Mouse (Mus musculus) MEL (cell line): Measurements from ENCODE around the gene E4f1. TPM values are rescaled to one million over a fixed set of nuclear protein-coding genes. Genes with fewer than 3 reads are reported as not detected.

Source experiments
- DNase-seq: peaks from one replicate; pipeline ENCODE4 v3.0.0; 2011; ENCODE audit warnings: low read depth, low spot score
- H3K27ac ChIP-seq: 2 replicates; pipeline ENCODE4 v1.5.1; 2012; ENCODE audit warnings: low read depth, mild to moderate bottlenecking, control low read depth, low read length, moderate library complexity; ENCODE audit not compliant: control insufficient read depth
- H3K27me3 ChIP-seq, 2 experiments: fragments of 150-350 bp in 1 of 2; sonication (generic) in 1 of 2; 2 replicates each; pipeline ENCODE4 v1.6.1; 2012; ENCODE audit warnings: low read length in 2 of 2, mild to moderate bottlenecking in 2 of 2, improper control_type of control experiment in 1 of 2, moderate library complexity in 1 of 2; ENCODE audit not compliant: insufficient read depth in 2 of 2, control insufficient read depth in 1 of 2
- H3K36me3 ChIP-seq, 2 experiments: 2 replicates each; pipeline ENCODE4 v1.6.1; 2012 to 2014; ENCODE audit warnings: low read length in 2 of 2, improper control_type of control experiment in 1 of 2, inconsistent platforms in 1 of 2, mild to moderate bottlenecking in 1 of 2; ENCODE audit not compliant: insufficient read depth in 2 of 2, control insufficient read depth in 1 of 2
- H3K4me1 ChIP-seq, 2 experiments: fragments of 150-350 bp in 1 of 2; sonication (generic) in 1 of 2; 2 replicates each; pipeline ENCODE4 v1.6.1; 2012; ENCODE audit warnings: low read length in 2 of 2, improper control_type of control experiment in 1 of 2, mild to moderate bottlenecking in 1 of 2; ENCODE audit not compliant: insufficient read depth in 2 of 2, control insufficient read depth in 1 of 2
- H3K4me3 ChIP-seq, 2 experiments: fragments of 150-350 bp in 1 of 2; sonication (generic) in 1 of 2; 2 replicates each; pipeline ENCODE4 v1.5.1; 2012; ENCODE audit warnings: low read depth in 2 of 2, low read length in 2 of 2, mild to moderate bottlenecking in 2 of 2, moderate library complexity in 2 of 2, control low read depth in 1 of 2, improper control_type of control experiment in 1 of 2; ENCODE audit not compliant: control insufficient read depth in 1 of 2, insufficient read depth in 1 of 2
- H3K79me2 ChIP-seq: 2 replicates; pipeline ENCODE4 v1.6.1; 2012; ENCODE audit warnings: mild to moderate bottlenecking, low read length, moderate library complexity; ENCODE audit not compliant: control insufficient read depth, poor library complexity, insufficient read depth
- H3K9ac ChIP-seq: 2 replicates; pipeline ENCODE4 v1.6.1; 2012; ENCODE audit warnings: low read depth, mild to moderate bottlenecking, control low read depth, low read length, moderate library complexity; ENCODE audit not compliant: control insufficient read depth, poor library complexity, severe bottlenecking
- H3K9me3 ChIP-seq: fragments of 150-350 bp; sonication (generic); replicated peaks from 2 replicates; pipeline ENCODE4 v1.6.1; 2012; ENCODE audit warnings: mild to moderate bottlenecking, low read length, improper control_type of control experiment, moderate library complexity; ENCODE audit not compliant: insufficient read depth
- CHD1 ChIP-seq: IDR thresholded peaks from 2 replicates; pipeline ENCODE4 v1.6.1; 2012; ENCODE audit warnings: low read depth, mild to moderate bottlenecking, inconsistent platforms, low read length, improper control_type of control experiment
- E2F4 ChIP-seq: IDR thresholded peaks from 2 replicates; pipeline ENCODE4 v1.6.1; 2011; ENCODE audit warnings: low read depth, low read length, improper control_type of control experiment, borderline replicate concordance
- ELF1 ChIP-seq: IDR thresholded peaks from 2 replicates; pipeline ENCODE4 v1.6.1; 2014; ENCODE audit warnings: low read depth, mild to moderate bottlenecking, inconsistent platforms, low read length, improper control_type of control experiment, moderate library complexity
- HCFC1 ChIP-seq: IDR thresholded peaks from 2 replicates; pipeline ENCODE4 v1.6.1; 2012; ENCODE audit warnings: low read depth, mild to moderate bottlenecking, inconsistent platforms, low read length, improper control_type of control experiment, moderate library complexity
- KAT2A ChIP-seq: conservative IDR thresholded peaks from 2 replicates; pipeline ENCODE4 v1.6.1; 2012; ENCODE audit warnings: low read depth, low read length, improper control_type of control experiment, inconsistent platforms
- MAX ChIP-seq: IDR thresholded peaks from 2 replicates; pipeline ENCODE4 v1.6.1; 2011; ENCODE audit warnings: low read length, improper control_type of control experiment
- MXI1 ChIP-seq: IDR thresholded peaks from 2 replicates; pipeline ENCODE4 v1.6.1; 2011; ENCODE audit warnings: mild to moderate bottlenecking, low read depth, low read length, improper control_type of control experiment
- MYC ChIP-seq: IDR thresholded peaks from 2 replicates; pipeline ENCODE4 v1.6.1; 2011; ENCODE audit warnings: low read depth, mild to moderate bottlenecking, low read length, improper control_type of control experiment, moderate library complexity
- NELFE ChIP-seq: IDR thresholded peaks from 2 replicates; pipeline ENCODE4 v1.6.1; 2011; ENCODE audit warnings: low read depth, low read length, improper control_type of control experiment
- NRF1 ChIP-seq: IDR thresholded peaks from 2 replicates; pipeline ENCODE4 v1.6.1; 2014; ENCODE audit warnings: low read depth, mild to moderate bottlenecking, inconsistent platforms, low read length, improper control_type of control experiment, moderate library complexity; ENCODE audit not compliant: poor library complexity, insufficient read depth, severe bottlenecking
- POLR2A ChIP-seq, 2 experiments: IDR thresholded peaks; 2 replicates each; pipeline ENCODE4 v1.6.1; 2011 to 2012; ENCODE audit warnings: low read length in 2 of 2, mild to moderate bottlenecking in 2 of 2, control low read depth in 1 of 2, improper control_type of control experiment in 1 of 2, low read depth in 1 of 2, moderate library complexity in 1 of 2; ENCODE audit not compliant: control insufficient read depth in 1 of 2, insufficient read depth in 1 of 2, poor library complexity in 1 of 2
- POLR2AphosphoS2 ChIP-seq: IDR thresholded peaks from 2 replicates; pipeline ENCODE4 v1.6.1; 2011; ENCODE audit warnings: low read length, improper control_type of control experiment
- RCOR1 ChIP-seq: IDR thresholded peaks from 2 replicates; pipeline ENCODE4 v1.6.1; 2012; ENCODE audit warnings: low read depth, mild to moderate bottlenecking, inconsistent platforms, low read length, improper control_type of control experiment
- SIN3A ChIP-seq: IDR thresholded peaks from 2 replicates; pipeline ENCODE4 v1.6.1; 2012; ENCODE audit warnings: low read length, improper control_type of control experiment, inconsistent platforms
- TCF12 ChIP-seq: IDR thresholded peaks from 2 replicates; pipeline ENCODE4 v1.6.1; 2014; ENCODE audit warnings: low read depth, mild to moderate bottlenecking, inconsistent platforms, low read length, improper control_type of control experiment, moderate library complexity
- ZMIZ1 ChIP-seq: IDR thresholded peaks from 2 replicates; pipeline ENCODE4 v1.6.1; 2012; ENCODE audit warnings: low read depth, mild to moderate bottlenecking, inconsistent platforms, low read length, improper control_type of control experiment, moderate library complexity
- ZNF384 ChIP-seq: IDR thresholded peaks from 2 replicates; pipeline ENCODE4 v1.6.1; 2012; ENCODE audit warnings: low read depth, mild to moderate bottlenecking, inconsistent platforms, low read length, improper control_type of control experiment
- polyA plus RNA-seq, 2 experiments: library from polyadenylated mRNA; stranded (reverse) in 1 of 2; unstranded in 1 of 2; fragments of >175 nt in 1 of 2; fragments of >200 nt in 1 of 2; gene quantifications; 2 replicates each; pipeline versions ENCODE4 v1.2.1 to v1.2.4; 2012; ENCODE audit warnings: low replicate concordance in 2 of 2, low read depth in 1 of 2; ENCODE audit not compliant: insufficient read length in 2 of 2, insufficient read depth in 1 of 2, missing spikeins in 1 of 2
- total RNA-seq: library from RNA; depleted of rRNA; stranded (reverse); fragments of 300-350 nt; gene quantifications from 2 replicates; pipeline ENCODE4 v1.2.3, GENCODE M21; 2012

The E4f1 gene
- total and polyA plus RNA-seq, 3 experiments, result 24.3 to 37.1 TPM; not detected in 1

DNA sequence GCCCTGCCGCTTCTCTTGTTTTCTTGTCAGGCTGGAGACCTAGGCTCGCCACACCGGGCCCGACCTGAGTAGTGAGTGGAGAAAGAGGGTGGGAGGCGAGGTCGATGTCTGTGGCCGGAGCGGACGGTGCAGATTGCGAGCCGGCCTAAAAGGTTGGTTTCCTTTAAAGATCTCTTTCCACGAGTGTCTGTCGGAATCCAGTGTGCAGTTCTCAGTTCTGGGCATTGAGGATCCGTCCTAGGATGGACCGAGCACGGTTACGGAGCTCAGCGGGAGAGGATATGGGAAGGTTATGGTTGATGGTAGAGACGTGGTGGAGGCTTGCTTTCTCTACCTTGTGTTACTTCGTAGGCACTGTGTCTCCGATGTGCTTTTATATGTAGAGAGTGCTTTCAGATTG, 55.1 kb downstream of the E4f1 start:
- no peaks in the 10 kb centered on the region for H3K9me3 ChIP-seq
- TF ChIP-seq POLR2A (IDR thresholded peaks at IDR 0.05; ENCODE audit: control insufficient read depth in 1 of 2, insufficient read depth in 1 of 2, low read depth in 1 of 2, low read length in 2 of 2, poor library complexity in 1 of 2) (0 out of 4 replicates have a peak, but pooled peaks of 1 of the 2 experiments have one; percentile 29), RCOR1 (no peak), MYC (peak; percentile 10; the same call in 1 of the 2 replicates)
- TF ChIP-seq, all 39 proteins: peak for 2
- Histone ChIP-seq H3K27ac (peak overlapping the region; percentile 74), H3K4me1 (peaks cover 3 to 25% of the 10 kb centered on the region in 2 experiments), H3K4me3 (peak overlapping the region; percentile 74 to 77), H3K9ac (peak overlapping the region; percentile 91), H3K27me3 (no peaks in the 10 kb centered on the region), H3K36me3 (peaks cover 24 to 36% of the 10 kb centered on the region in 2 experiments), H3K79me2 (peaks cover 46% of the 10 kb centered on the region)
- no peak for DNase-seq

- peak; percentile 100 for DNase-seq
- Histone ChIP-seq H3K36me3 (peaks cover 19 to 36% of the 10 kb centered on the region in 2 experiments), H3K79me2 (peaks cover 44% of the 10 kb centered on the region), H3K27ac (peak within 1 kb of the TSS; percentile 89), H3K9me3 (no peaks in the 10 kb centered on the region), H3K4me1 (peaks cover 3 to 25% of the 10 kb centered on the region in 2 experiments), H3K4me3 (peak within 1 kb of the TSS; percentile 74 to 81), H3K9ac (peak within 1 kb of the TSS; percentile 91), H3K27me3 (no peaks in the 10 kb centered on the region)
- peak; percentile 81 for TF ChIP-seq MAX
- peak; percentile 89 for TF ChIP-seq E2F4
- no peak for TF ChIP-seq CHD1
- peak; percentile 86 for TF ChIP-seq HCFC1
- peak; percentile 52 for TF ChIP-seq ELF1
- peak; percentile 69 for TF ChIP-seq POLR2AphosphoS2
- TF ChIP-seq TCF12, result 0 out of 2 replicates have a peak, but pooled peaks have one; percentile 18
- peak; percentile 83 for TF ChIP-seq KAT2A
- TF ChIP-seq MXI1, result peak; percentile 60
- TF ChIP-seq POLR2A (IDR thresholded peaks at IDR 0.05; ENCODE audit: control insufficient read depth in 1 of 2, insufficient read depth in 1 of 2, low read depth in 1 of 2, low read length in 2 of 2, poor library complexity in 1 of 2), result peak; percentile 61 to 84
- no peak for TF ChIP-seq ZMIZ1
- TF ChIP-seq ZNF384, result no peak
- TF ChIP-seq NELFE, result peak; percentile 87
- TF ChIP-seq NRF1, result peak; percentile 54; the same call in 1 of the 2 replicates
- TF ChIP-seq MYC, result peak; percentile 93
- TF ChIP-seq SIN3A, result peak; percentile 75
Observed at GRCm38 (mm10) chr17:24414230-24414976, 55.7 kb downstream of the E4f1 start, which contains the start of gene Rnps1. Gene Rnps1, plus strand, starts transcription at chr17:24414565.
